Mouse (Mus musculus): ENCODE results near the gene Glmp.
A peak's percentile ranks its signal among the peaks of the same experiment; 100 is the strongest.
"Not testable (repeated sequence)": the region's sequence is repeated elsewhere in the genome, so short reads cannot be mapped to it uniquely, and the experiment has no call there.

Glmp gene

GRCm38 (mm10) chr3:88363700-88364099 lies 38.9 kb downstream of the Glmp start:
- H3K27me3 ChIP-seq (ENCODE audit: insufficient read depth, low read length), result peaks cover 19% of the 10 kb centered on the region
- H3K4me1 ChIP-seq (replicated peaks; ENCODE audit: low read depth, low read length), result peaks cover 69% of the 10 kb centered on the region
- peak overlapping the region; percentile 63; the same call in 1 of the 2 replicates for H3K4me3 ChIP-seq (replicated peaks; ENCODE audit: low read length)
- H3K36me3 ChIP-seq (ENCODE audit: insufficient read depth, low read length), result peaks cover 50% of the 10 kb centered on the region
- peaks cover 2% of the 10 kb centered on the region for H3K9me3 ChIP-seq (ENCODE audit: low read length)
- TF ChIP-seq NANOG (IDR thresholded peaks at IDR 0.05; ENCODE audit: borderline replicate concordance, low read length), result no peak
- no peak for TF ChIP-seq POU5F1 (IDR thresholded peaks at IDR 0.05; ENCODE audit: borderline replicate concordance, low read length)
- no peak for TF ChIP-seq CTCF (conservative IDR thresholded peaks at IDR 0.05; ENCODE audit: low read length)

- peaks cover 63% of the 10 kb centered on the region for H3K4me1 ChIP-seq (replicated peaks; ENCODE audit: low read depth, low read length)
- peaks cover 19% of the 10 kb centered on the region for H3K27me3 ChIP-seq (ENCODE audit: insufficient read depth, low read length)
- no peak for TF ChIP-seq CTCF (conservative IDR thresholded peaks at IDR 0.05; ENCODE audit: low read length)
- TF ChIP-seq POU5F1 (IDR thresholded peaks at IDR 0.05; ENCODE audit: borderline replicate concordance, low read length), result no peak
- no peak for TF ChIP-seq NANOG (IDR thresholded peaks at IDR 0.05; ENCODE audit: borderline replicate concordance, low read length)
- H3K36me3 ChIP-seq (ENCODE audit: insufficient read depth, low read length), result peaks cover 44% of the 10 kb centered on the region
- peaks cover 8% of the 10 kb centered on the region for H3K9me3 ChIP-seq (ENCODE audit: low read length)
- peak within 1 kb of the TSS; percentile 71 for H3K4me3 ChIP-seq (replicated peaks; ENCODE audit: low read length)
Measured at GRCm38 (mm10) chr3:88364337-88364736, 39.5 kb downstream of the Glmp start, which contains the start of gene Paqr6. Gene Paqr6 (plus strand): TSS chr3:88364584.

- TF ChIP-seq NANOG (IDR thresholded peaks at IDR 0.05; ENCODE audit: borderline replicate concordance, low read length), result no peak
- TF ChIP-seq POU5F1 (IDR thresholded peaks at IDR 0.05; ENCODE audit: borderline replicate concordance, low read length), result no peak
- 0 out of 2 replicates have a peak, but pooled peaks have one; percentile 2 for TF ChIP-seq CTCF (conservative IDR thresholded peaks at IDR 0.05; ENCODE audit: low read length)
- peaks cover 48% of the 10 kb centered on the region for H3K4me1 ChIP-seq (replicated peaks; ENCODE audit: low read depth, low read length)
- H3K36me3 ChIP-seq (ENCODE audit: insufficient read depth, low read length), result peaks cover 29% of the 10 kb centered on the region
Measured at GRCm38 (mm10) chr3:88365705-88366361, 41.0 kb downstream of the Glmp start.

GRCm38 (mm10) chr3:88366830-88367428 lies 42.1 kb downstream of the Glmp start:
- Histone ChIP-seq H3K4me1 (replicated peaks; ENCODE audit: low read depth, low read length) (peaks cover 38% of the 10 kb centered on the region), H3K27me3 (ENCODE audit: insufficient read depth, low read length) (peaks cover 19% of the 10 kb centered on the region), H3K36me3 (ENCODE audit: insufficient read depth, low read length) (peaks cover 18% of the 10 kb centered on the region), H3K9me3 (ENCODE audit: low read length) (peaks cover 34% of the 10 kb centered on the region)
- H3K4me3 ChIP-seq (replicated peaks; ENCODE audit: low read length), result not testable (repeated sequence)

More at GRCm38 (mm10) chr3:88365705-88366361, 41.0 kb downstream of the Glmp start:
- Histone ChIP-seq H3K27me3 (ENCODE audit: insufficient read depth, low read length) (peaks cover 19% of the 10 kb centered on the region), H3K9me3 (ENCODE audit: low read length) (peaks cover 23% of the 10 kb centered on the region), H3K4me3 (replicated peaks; ENCODE audit: low read length) (peak overlapping the region; percentile 71)

- Histone ChIP-seq H3K36me3 (ENCODE audit: insufficient read depth, low read length) (peaks cover 12% of the 10 kb centered on the region), H3K27me3 (ENCODE audit: insufficient read depth, low read length) (peaks cover 19% of the 10 kb centered on the region), H3K9me3 (ENCODE audit: low read length) (peaks cover 37% of the 10 kb centered on the region), H3K4me1 (replicated peaks; ENCODE audit: low read depth, low read length) (peaks cover 36% of the 10 kb centered on the region)
- H3K4me3 ChIP-seq (replicated peaks; ENCODE audit: low read length), result not testable (repeated sequence)
Measured at GRCm38 (mm10) chr3:88367517-88367916, 42.7 kb downstream of the Glmp start.

- Histone ChIP-seq H3K27me3 (ENCODE audit: insufficient read depth, low read length) (peaks cover 19% of the 10 kb centered on the region), H3K9me3 (ENCODE audit: low read length) (peaks cover 37% of the 10 kb centered on the region), H3K4me1 (replicated peaks; ENCODE audit: low read depth, low read length) (peaks cover 29% of the 10 kb centered on the region)
- not testable (repeated sequence) for H3K36me3 ChIP-seq (ENCODE audit: insufficient read depth, low read length); H3K4me3 ChIP-seq (replicated peaks; ENCODE audit: low read length)
Measured at GRCm38 (mm10) chr3:88368511-88368910, 43.7 kb downstream of the Glmp start.

GRCm38 (mm10) chr3:88372643-88373042 lies 47.8 kb downstream of the Glmp start, which contains the start of gene Bglap3:
Gene Bglap3 (minus strand): TSS chr3:88372743.
- H3K4me1 ChIP-seq (replicated peaks; ENCODE audit: low read depth, low read length), result peaks cover 11% of the 10 kb centered on the region
- not testable (repeated sequence) for H3K4me3 ChIP-seq (replicated peaks; ENCODE audit: low read length); H3K36me3 ChIP-seq (ENCODE audit: insufficient read depth, low read length); H3K27me3 ChIP-seq (ENCODE audit: insufficient read depth, low read length)
- peaks cover 37% of the 10 kb centered on the region for H3K9me3 ChIP-seq (ENCODE audit: low read length)

GRCm38 (mm10) chr3:88375750-88376626 lies 51.2 kb downstream of the Glmp start:
- H3K4me1 ChIP-seq (replicated peaks; ENCODE audit: low read depth, low read length), result peaks cover 11% of the 10 kb centered on the region
- 0 out of 2 replicates have a peak overlapping the region, but pooled peaks have one; percentile 17 for H3K4me3 ChIP-seq (replicated peaks; ENCODE audit: low read length)
- not testable (repeated sequence) for H3K36me3 ChIP-seq (ENCODE audit: insufficient read depth, low read length); H3K27me3 ChIP-seq (ENCODE audit: insufficient read depth, low read length)
- H3K9me3 ChIP-seq (ENCODE audit: low read length), result peaks cover 12% of the 10 kb centered on the region

- not testable (repeated sequence) for H3K4me3 ChIP-seq (replicated peaks; ENCODE audit: low read length); H3K27me3 ChIP-seq (ENCODE audit: insufficient read depth, low read length); H3K9me3 ChIP-seq (ENCODE audit: low read length); H3K36me3 ChIP-seq (ENCODE audit: insufficient read depth, low read length)
- peaks cover 15% of the 10 kb centered on the region for H3K4me1 ChIP-seq (replicated peaks; ENCODE audit: low read depth, low read length)
Measured at GRCm38 (mm10) chr3:88376644-88377043, 51.8 kb downstream of the Glmp start.

- H3K4me3 ChIP-seq (replicated peaks; ENCODE audit: low read length); H3K36me3 ChIP-seq (ENCODE audit: insufficient read depth, low read length); H3K9me3 ChIP-seq (ENCODE audit: low read length); H3K27me3 ChIP-seq (ENCODE audit: insufficient read depth, low read length): not testable (repeated sequence)
- peaks cover 17% of the 10 kb centered on the region for H3K4me1 ChIP-seq (replicated peaks; ENCODE audit: low read depth, low read length)
Measured at GRCm38 (mm10) chr3:88378599-88378998, 53.8 kb downstream of the Glmp start, which contains the start of gene Bglap2. Gene Bglap2 (minus strand): TSS chr3:88378699.
